Mouse (Mus musculus) bone marrow macrophage, adult 2 months (primary cell): ENCODE data around the gene 4930564D02Rik. TPM values are rescaled to one million over a fixed set of nuclear protein-coding genes. Genes with fewer than 3 reads are reported as not detected.

Experiments
- H3K27ac ChIP-seq: 2 replicates; pipeline ENCODE4 v1.5.1; 2012; ENCODE audit warnings: low read depth, low read length; ENCODE audit not compliant: insufficient read depth
- H3K4me1 ChIP-seq: 2 replicates; pipeline ENCODE4 v1.6.1; 2012; ENCODE audit warnings: low read length; ENCODE audit not compliant: control insufficient read depth, insufficient read depth
- H3K4me3 ChIP-seq: 2 replicates; pipeline ENCODE4 v1.5.1; 2012; ENCODE audit warnings: mild to moderate bottlenecking, low read length, moderate library complexity; ENCODE audit not compliant: insufficient read depth
- CTCF ChIP-seq: IDR thresholded peaks from 2 replicates; pipeline ENCODE4 v1.5.1; 2012; ENCODE audit warnings: low read depth, mild to moderate bottlenecking, low read length, moderate library complexity
- POLR2A ChIP-seq: IDR thresholded peaks from 2 replicates; pipeline ENCODE4 v1.6.1; 2012; ENCODE audit warnings: mild to moderate bottlenecking, low read depth, low read length, borderline replicate concordance
- polyA plus RNA-seq: library from polyadenylated mRNA; stranded (reverse); fragments of >200 nt; gene quantifications from 2 replicates; pipeline ENCODE4 v1.2.4, GENCODE M21; 2012; ENCODE audit not compliant: missing spikeins, insufficient read depth, insufficient read length

4930564D02Rik gene
- polyA plus RNA-seq, 1 experiment: not detected

GRCm38 (mm10) chr3:105040983-105041625 lies 25.5 kb upstream of the 4930564D02Rik start:
- TF ChIP-seq CTCF: no peak
- no peak for TF ChIP-seq POLR2A
- Histone ChIP-seq H3K4me1 (peaks cover 81% of the 10 kb centered on the region), H3K27ac (no peak overlapping the region)

GRCm38 (mm10) chr3:105043746-105044145 lies 22.9 kb upstream of the 4930564D02Rik start:
- Histone ChIP-seq H3K4me3 (no peak overlapping the region), H3K4me1 (peaks cover 75% of the 10 kb centered on the region), H3K27ac (peak overlapping the region; percentile 98)
- TF ChIP-seq POLR2A (no peak), CTCF (peak; percentile 85)

More at GRCm38 (mm10) chr3:105040983-105041625, 25.5 kb upstream of the 4930564D02Rik start:
- H3K4me3 ChIP-seq: no peak overlapping the region

GRCm38 (mm10) chr3:105046870-105047269 lies 19.8 kb upstream of the 4930564D02Rik start:
- Histone ChIP-seq H3K27ac (peak overlapping the region; percentile 99), H3K4me3 (peak overlapping the region; percentile 50; the same call in 1 of the 2 replicates), H3K4me1 (peaks cover 58% of the 10 kb centered on the region)
- TF ChIP-seq POLR2A (no peak), CTCF (no peak)

- Histone ChIP-seq H3K27ac (peak overlapping the region; percentile 99), H3K4me3 (peak overlapping the region; percentile 50), H3K4me1 (peaks cover 52% of the 10 kb centered on the region)
- no peak for TF ChIP-seq CTCF
- TF ChIP-seq POLR2A: no peak
These were observed 19.0 kb upstream of the 4930564D02Rik start for GRCm38 (mm10) chr3:105047616-105048015.

- H3K27ac ChIP-seq: peak overlapping the region; percentile 39
- H3K4me3 ChIP-seq: peak overlapping the region; percentile 27
- TF ChIP-seq CTCF: no peak
- peaks cover 41% of the 10 kb centered on the region for H3K4me1 ChIP-seq
These were observed 16.8 kb upstream of the 4930564D02Rik start for GRCm38 (mm10) chr3:105049848-105050247.

- peak overlapping the region; percentile 52 for H3K27ac ChIP-seq
- H3K4me1 ChIP-seq: peaks cover 41% of the 10 kb centered on the region
- peak overlapping the region; percentile 87 for H3K4me3 ChIP-seq
- TF ChIP-seq POLR2A: no peak
- TF ChIP-seq CTCF: no peak
These were observed 15.5 kb upstream of the 4930564D02Rik start for GRCm38 (mm10) chr3:105051103-105051502.

GRCm38 (mm10) chr3:105052171-105052936 lies 14.3 kb upstream of the 4930564D02Rik start:
- H3K27ac ChIP-seq: peak overlapping the region; percentile 65
- peak overlapping the region; percentile 87 for H3K4me3 ChIP-seq
- peaks cover 40% of the 10 kb centered on the region for H3K4me1 ChIP-seq
- no peak for TF ChIP-seq CTCF
- TF ChIP-seq POLR2A: no peak

- TF ChIP-seq CTCF (no peak), POLR2A (no peak)
- Histone ChIP-seq H3K27ac (peak within 1 kb of the TSS; percentile 65), H3K4me3 (peak within 1 kb of the TSS; percentile 87), H3K4me1 (peaks cover 38% of the 10 kb centered on the region)
These were observed 13.5 kb upstream of the 4930564D02Rik start, which contains the start of gene Cttnbp2nl for GRCm38 (mm10) chr3:105052937-105053697. Cttnbp2nl (minus strand) TSS chr3:105053146.

GRCm38 (mm10) chr3:105053698-105054001 lies 13.0 kb upstream of the 4930564D02Rik start:
- peaks cover 35% of the 10 kb centered on the region for H3K4me1 ChIP-seq
- TF ChIP-seq CTCF: no peak
- TF ChIP-seq POLR2A: no peak
- peak overlapping the region; percentile 58 for H3K27ac ChIP-seq
- H3K4me3 ChIP-seq: peak overlapping the region; percentile 54

GRCm38 (mm10) chr3:105054952-105055351 lies 11.7 kb upstream of the 4930564D02Rik start:
- TF ChIP-seq POLR2A (no peak), CTCF (no peak)
- H3K4me1 ChIP-seq: peaks cover 36% of the 10 kb centered on the region
- peak overlapping the region; percentile 33 for H3K4me3 ChIP-seq
- peak overlapping the region; percentile 89 for H3K27ac ChIP-seq
